Mouse (Mus musculus) hindbrain, embryonic 10.5 days (tissue): ENCODE measurements around the gene Arhgdia. TPM values are rescaled to one million over a fixed set of nuclear protein-coding genes. Genes with fewer than 3 reads are reported as not detected.
A peak's percentile ranks its signal among the peaks of the same experiment; 100 is the strongest.

Experiments
- DNase-seq: peaks from one replicate; pipeline ENCODE4 v3.0.0-alpha.2; 2017; ENCODE audit warnings: low spot score
- H3K27ac ChIP-seq: fragments of 300-500 bp; sonication (generic); 2 replicates; pipeline ENCODE4 v1.5.1; 2016; ENCODE audit warnings: mild to moderate bottlenecking, moderate library complexity
- H3K27me3 ChIP-seq: fragments of 300-500 bp; sonication (generic); 2 replicates; pipeline ENCODE4 v1.6.1; 2016; ENCODE audit warnings: mild to moderate bottlenecking; ENCODE audit not compliant: poor library complexity, insufficient read depth, severe bottlenecking
- H3K36me3 ChIP-seq: fragments of 300-500 bp; sonication (generic); 2 replicates; pipeline ENCODE4 v1.6.1; 2016; ENCODE audit warnings: mild to moderate bottlenecking, moderate library complexity
- H3K4me1 ChIP-seq: fragments of 300-500 bp; sonication (generic); replicated peaks from 2 replicates; pipeline ENCODE4 v1.6.1; 2016; ENCODE audit warnings: mild to moderate bottlenecking
- H3K4me3 ChIP-seq: fragments of 300-500 bp; sonication (generic); 2 replicates; pipeline ENCODE4 v1.5.1; 2016; ENCODE audit warnings: mild to moderate bottlenecking, moderate library complexity
- H3K9me3 ChIP-seq: fragments of 300-500 bp; sonication (generic); 2 replicates; pipeline ENCODE4 v1.6.1; 2016; ENCODE audit warnings: mild to moderate bottlenecking, moderate library complexity
- WGBS: fragments of 180-500 bp; shearing (Covaris S2); methylation state at CpG from one replicate; pipeline ENCODE4 v1.1.7; 2016; 5-methylcytosine and 5-hydroxymethylcytosine counted together
- polyA plus RNA-seq: library from polyadenylated mRNA; unstranded; fragments of >200 nt; fragmentation: Nextera tagmentation; extraction: Ambion mirVana; gene quantifications from 2 replicates; pipeline ENCODE4 v1.2.1, GENCODE M21; 2016

Arhgdia gene
- polyA plus RNA-seq, 1 experiment from 2014 or later: 799 TPM

DNA sequence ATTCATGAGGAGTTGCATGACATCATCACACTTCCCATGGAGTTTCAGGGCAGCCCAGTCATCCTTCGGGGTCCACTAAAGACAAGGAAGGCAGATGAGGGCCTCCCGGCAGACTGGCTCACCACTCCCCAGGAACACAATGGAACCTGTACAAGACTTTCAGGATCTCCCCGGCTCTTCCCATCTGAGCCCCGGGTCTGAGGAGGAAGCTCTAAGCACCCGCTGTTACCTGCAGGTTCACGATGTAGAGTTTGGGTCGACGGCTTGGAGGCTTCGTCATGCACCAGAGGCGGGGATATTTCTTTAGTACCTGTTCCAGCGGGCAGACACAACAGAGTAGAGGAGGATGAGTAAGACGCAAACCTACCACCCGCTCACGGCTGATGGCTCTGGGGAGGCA, 38.8 kb upstream of the Arhgdia start:
- Histone ChIP-seq H3K27ac (no peak overlapping the region), H3K36me3 (peaks cover 66% of the 10 kb centered on the region), H3K4me1 (peaks cover 46% of the 10 kb centered on the region), H3K4me3 (no peak overlapping the region), H3K9me3 (no peaks in the 10 kb centered on the region), H3K27me3 (no peaks in the 10 kb centered on the region)
- 95% methylated on average over 14 of the region's 14 CpGs for WGBS
- DNase-seq: no peak

DNA sequence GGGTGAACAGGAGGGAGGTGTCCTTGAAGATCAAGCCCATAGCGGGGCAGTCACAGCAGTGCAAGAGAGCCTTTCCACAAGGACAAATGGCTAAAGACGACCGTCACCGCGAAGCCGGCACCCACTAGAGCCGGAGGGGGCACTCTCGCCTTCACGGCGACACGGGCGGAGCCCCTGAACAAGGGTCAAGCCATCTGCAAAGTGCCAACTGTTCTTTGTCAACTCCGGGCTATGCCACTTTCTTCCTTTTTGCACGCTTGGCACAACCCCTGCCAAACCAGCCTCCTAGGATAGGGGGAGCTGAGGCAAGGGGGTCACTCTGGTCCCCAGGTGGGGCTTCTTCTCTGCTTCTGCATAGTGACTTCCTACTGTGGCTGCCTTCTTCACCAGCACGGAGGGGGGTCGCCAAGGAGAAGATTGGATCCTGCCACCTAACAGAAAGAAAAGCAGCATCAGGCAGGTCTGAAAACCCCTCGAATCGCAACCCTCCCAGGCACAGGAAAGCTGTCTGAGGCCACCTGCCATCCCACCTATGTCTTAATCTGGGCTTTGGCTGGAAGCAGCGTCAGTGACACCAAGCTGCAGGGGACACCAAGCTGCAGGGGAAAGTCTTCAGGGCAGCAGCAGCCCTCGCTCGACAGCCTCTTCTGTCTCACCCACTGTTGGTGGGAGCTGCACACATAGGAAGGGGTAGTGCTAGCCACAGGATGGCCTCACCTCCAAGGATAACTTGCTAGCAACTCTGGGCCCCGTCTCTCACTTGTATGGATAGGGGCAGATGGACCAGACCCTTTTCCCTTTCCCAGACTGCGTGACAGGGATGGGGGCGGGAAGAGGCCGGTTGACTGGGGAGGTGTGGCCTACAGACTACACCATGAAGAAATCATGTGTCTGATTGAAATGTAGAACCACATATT, 37.5 kb upstream of the Arhgdia start:
- H3K4me1 ChIP-seq: peaks cover 42% of the 10 kb centered on the region
- WGBS: 94% methylated on average over 25 of the region's 25 CpGs
- H3K4me3 ChIP-seq: peak overlapping the region; percentile 23; the same call in 1 of the 2 replicates
- peak overlapping the region; percentile 89 for H3K27ac ChIP-seq
- DNase-seq: no peak
- H3K9me3 ChIP-seq: no peaks in the 10 kb centered on the region
- no peaks in the 10 kb centered on the region for H3K27me3 ChIP-seq
- peaks cover 77% of the 10 kb centered on the region for H3K36me3 ChIP-seq

DNA sequence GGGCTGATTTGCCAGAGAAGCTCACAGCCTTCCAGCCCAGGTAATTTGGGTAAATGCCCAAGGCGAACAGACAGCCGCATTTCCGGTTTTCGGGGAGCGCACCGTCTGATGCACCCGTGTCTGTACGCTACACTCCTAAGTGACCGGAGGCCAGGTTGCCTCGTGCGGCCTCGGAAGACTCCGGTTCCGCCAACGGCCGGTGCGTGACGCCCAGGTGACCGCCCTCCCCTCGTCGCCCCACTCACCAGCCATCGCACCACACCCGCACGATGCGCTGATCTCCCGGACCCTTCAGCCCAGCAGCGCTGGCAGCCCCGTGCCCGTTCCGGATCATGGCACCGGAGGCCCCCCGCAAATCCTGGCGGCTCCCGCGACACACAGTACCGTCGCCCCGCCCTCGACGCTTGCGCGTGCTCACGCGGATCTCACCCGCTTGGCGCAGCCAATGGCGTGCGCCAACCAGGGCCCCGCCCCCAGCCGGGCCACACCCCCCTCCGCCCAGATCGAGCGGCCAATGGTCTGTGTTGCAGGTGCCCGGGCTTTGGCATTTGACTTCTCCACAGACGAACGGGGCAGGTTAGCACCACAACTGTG, 36.2 kb upstream of the Arhgdia start, which contains the start of gene Pcyt2:
Gene Pcyt2 (minus strand): TSS at position 418 of the 594 bp plus-strand sequence.
- WGBS: under 1% methylated on average over 56 of the region's 56 CpGs
- peaks cover 81% of the 10 kb centered on the region for H3K36me3 ChIP-seq

DNA sequence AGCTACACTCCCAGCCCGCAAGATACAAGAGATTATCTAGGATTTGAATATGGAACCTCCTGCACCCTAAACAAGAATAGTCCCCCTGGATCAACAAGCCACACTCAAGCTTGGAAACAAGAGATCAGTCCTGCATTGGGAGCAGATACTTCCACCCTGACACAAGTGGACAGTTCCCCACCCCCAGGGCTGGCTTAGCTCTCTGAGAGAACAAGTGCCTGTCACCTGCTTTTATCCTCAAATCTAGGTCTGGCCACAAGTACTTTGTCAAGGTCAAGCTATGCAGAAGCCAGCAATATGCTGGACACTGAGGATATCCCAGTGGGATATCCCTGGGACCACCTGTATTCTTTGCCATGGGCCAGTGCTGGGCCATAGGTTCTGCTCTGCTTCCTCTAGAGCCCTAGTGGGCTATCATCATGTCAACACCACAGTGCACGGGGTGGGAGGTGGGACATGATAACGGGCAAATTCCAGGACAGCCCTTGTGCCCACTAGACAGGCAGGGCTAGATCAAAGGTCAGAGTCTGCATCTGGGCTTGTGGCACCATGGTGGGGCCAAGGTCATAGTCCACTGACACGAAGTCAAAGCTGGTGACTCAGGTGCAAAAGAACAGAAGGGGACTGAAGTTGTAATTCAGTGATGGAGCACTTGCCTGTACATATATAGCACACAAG, 35.3 kb upstream of the Arhgdia start:
- no peak for DNase-seq
- peaks cover 82% of the 10 kb centered on the region for H3K36me3 ChIP-seq
- peak overlapping the region; percentile 79 for H3K4me3 ChIP-seq
- H3K27ac ChIP-seq: peak overlapping the region; percentile 89
- WGBS: 53% methylated on average over 4 of the region's 4 CpGs
- H3K9me3 ChIP-seq: no peaks in the 10 kb centered on the region
- peaks cover 38% of the 10 kb centered on the region for H3K4me1 ChIP-seq
- no peaks in the 10 kb centered on the region for H3K27me3 ChIP-seq

More for the DNA sequence above, 36.2 kb upstream of the Arhgdia start, which contains the start of gene Pcyt2:
- Histone ChIP-seq H3K4me1 (peaks cover 38% of the 10 kb centered on the region), H3K9me3 (no peaks in the 10 kb centered on the region), H3K27me3 (no peaks in the 10 kb centered on the region), H3K4me3 (peak within 1 kb of the TSS; percentile 79), H3K27ac (peak within 1 kb of the TSS; percentile 89)
- DNase-seq: peak; percentile 91

DNA sequence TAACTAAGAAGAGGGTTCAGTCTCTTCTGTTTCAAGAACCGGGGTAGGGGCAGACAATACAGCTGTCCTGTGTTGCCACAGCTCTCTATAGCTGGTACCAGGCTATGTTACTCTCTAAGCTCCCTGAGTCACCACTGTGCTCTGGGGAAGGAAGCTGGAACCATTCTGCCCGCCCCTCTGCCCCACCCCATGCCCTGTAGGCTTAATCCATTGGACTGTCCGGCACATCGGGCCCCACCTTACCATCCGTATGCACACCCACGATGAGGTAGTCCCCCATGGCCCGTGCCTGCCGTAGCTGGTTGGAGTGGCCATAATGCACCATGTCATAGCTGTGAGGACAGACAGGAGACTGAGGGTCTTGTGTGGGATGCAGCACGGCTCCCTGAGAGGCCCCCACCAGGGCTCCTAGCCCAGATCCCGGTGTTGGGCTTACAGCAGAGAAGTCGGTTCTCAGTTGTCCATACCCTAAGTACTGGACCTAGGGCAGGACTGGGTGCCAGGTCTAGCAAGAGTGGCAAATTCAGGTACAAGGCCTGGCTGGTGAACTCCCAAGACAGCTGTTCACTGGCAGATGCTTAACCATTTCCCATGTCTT, 34.3 kb upstream of the Arhgdia start:
- H3K4me3 ChIP-seq: no peak overlapping the region
- peaks cover 38% of the 10 kb centered on the region for H3K4me1 ChIP-seq
- DNase-seq: no peak
- no peaks in the 10 kb centered on the region for H3K27me3 ChIP-seq
- peaks cover 82% of the 10 kb centered on the region for H3K36me3 ChIP-seq
- no peaks in the 10 kb centered on the region for H3K9me3 ChIP-seq
- H3K27ac ChIP-seq: no peak overlapping the region
- WGBS: 92% methylated on average over 11 of the region's 11 CpGs

DNA sequence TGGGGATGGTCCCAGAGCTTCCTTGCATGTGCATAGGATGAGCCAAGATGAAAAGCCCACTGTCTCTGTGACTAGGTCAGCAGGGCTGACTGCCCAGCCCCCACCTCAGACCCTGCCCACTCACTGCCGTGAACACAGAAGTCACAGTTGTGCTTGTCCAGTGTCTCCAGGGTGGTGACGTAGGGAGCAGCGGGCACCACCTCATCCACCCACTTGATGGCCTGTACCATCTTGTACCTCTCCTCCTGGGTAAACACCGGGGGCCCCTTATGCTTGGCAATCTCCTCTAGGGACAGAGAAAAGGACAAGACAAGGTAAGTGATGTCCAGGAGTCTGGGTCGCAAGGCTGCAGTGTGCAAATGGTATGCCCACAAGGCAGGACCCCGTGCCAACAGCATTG, 33.7 kb upstream of the Arhgdia start:
- no peaks in the 10 kb centered on the region for H3K27me3 ChIP-seq
- peaks cover 82% of the 10 kb centered on the region for H3K36me3 ChIP-seq
- no peaks in the 10 kb centered on the region for H3K9me3 ChIP-seq
- H3K27ac ChIP-seq: no peak overlapping the region
- peaks cover 38% of the 10 kb centered on the region for H3K4me1 ChIP-seq
- 95% methylated on average over 6 of the region's 6 CpGs for WGBS
- no peak for DNase-seq
- H3K4me3 ChIP-seq: no peak overlapping the region

DNA sequence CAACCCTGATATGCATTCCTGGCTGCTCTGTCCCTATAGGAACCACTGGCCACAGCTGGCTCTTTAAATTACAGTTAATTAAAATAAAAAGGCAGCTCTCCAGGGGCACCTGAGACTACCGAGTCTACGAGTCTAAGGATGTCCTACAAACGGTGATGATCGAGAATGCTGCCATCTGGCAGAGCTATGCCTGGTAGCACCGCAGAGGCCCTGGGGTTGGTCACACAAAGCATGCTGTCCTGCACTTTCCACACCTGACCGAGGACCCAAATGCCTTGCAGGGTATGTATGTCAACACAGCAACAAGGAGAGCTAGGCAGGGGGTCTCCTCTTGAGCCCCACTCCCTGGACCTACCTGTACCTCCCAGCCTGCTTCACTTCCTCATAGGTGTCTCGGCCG, 32.6 kb upstream of the Arhgdia start:
- no peaks in the 10 kb centered on the region for H3K9me3 ChIP-seq
- no peak overlapping the region for H3K27ac ChIP-seq
- H3K4me3 ChIP-seq: no peak overlapping the region
- 89% methylated on average over 8 of the region's 8 CpGs for WGBS
- H3K27me3 ChIP-seq: peaks cover 10% of the 10 kb centered on the region
- no peak for DNase-seq
- H3K4me1 ChIP-seq: peaks cover 47% of the 10 kb centered on the region
- H3K36me3 ChIP-seq: peaks cover 80% of the 10 kb centered on the region

GRCm38 (mm10) chr11:120613481-120613972, 32.1 kb upstream of the Arhgdia start:
- H3K36me3 ChIP-seq: peaks cover 80% of the 10 kb centered on the region
- H3K9me3 ChIP-seq: no peaks in the 10 kb centered on the region
- WGBS: 89% methylated on average over 10 of the region's 10 CpGs
- peaks cover 51% of the 10 kb centered on the region for H3K4me1 ChIP-seq
- DNase-seq: no peak
- no peak overlapping the region for H3K4me3 ChIP-seq
- H3K27me3 ChIP-seq: peaks cover 13% of the 10 kb centered on the region
- H3K27ac ChIP-seq: no peak overlapping the region

- peaks cover 76% of the 10 kb centered on the region for H3K36me3 ChIP-seq
Measured at GRCm38 (mm10) chr11:120612763-120613162, 31.3 kb upstream of the Arhgdia start.

GRCm38 (mm10) chr11:120610477-120611046, 29.1 kb upstream of the Arhgdia start:
- Histone ChIP-seq H3K27me3 (peaks cover 35% of the 10 kb centered on the region), H3K27ac (no peak overlapping the region), H3K4me3 (no peak overlapping the region), H3K4me1 (peaks cover 38% of the 10 kb centered on the region), H3K9me3 (no peaks in the 10 kb centered on the region), H3K36me3 (peaks cover 87% of the 10 kb centered on the region)
- DNase-seq: no peak
- WGBS: 85% methylated on average over 9 of the region's 9 CpGs

More at GRCm38 (mm10) chr11:120612763-120613162, 31.3 kb upstream of the Arhgdia start:
- 46% methylated on average over 6 of the region's 6 CpGs for WGBS
- Histone ChIP-seq H3K4me3 (peak overlapping the region; percentile 0; the same call in 1 of the 2 replicates), H3K27ac (no peak overlapping the region), H3K9me3 (no peaks in the 10 kb centered on the region), H3K27me3 (peaks cover 20% of the 10 kb centered on the region), H3K4me1 (peaks cover 51% of the 10 kb centered on the region)
- DNase-seq: peak; percentile 74

DNA sequence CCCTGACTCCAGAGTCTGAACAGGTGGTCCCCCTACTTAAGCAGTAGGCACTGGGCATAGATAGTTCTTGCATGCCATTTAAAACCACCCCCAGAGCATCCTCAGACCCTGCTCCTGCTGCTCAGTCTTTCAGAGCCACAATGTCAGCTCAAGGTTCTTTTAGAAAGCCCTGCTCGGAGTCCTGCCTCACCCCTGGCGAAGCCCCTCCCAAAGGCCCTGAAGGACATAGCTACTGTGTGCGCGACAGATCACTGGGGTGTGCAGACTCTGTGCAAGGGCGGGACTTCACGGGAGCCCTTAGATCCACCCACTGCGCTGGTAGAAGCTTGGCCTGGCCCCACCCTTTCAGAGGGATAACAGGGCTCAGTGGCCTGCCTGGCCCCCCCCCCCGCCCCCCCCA, 27.8 kb upstream of the Arhgdia start:
- Histone ChIP-seq H3K4me3 (0 out of 2 replicates have a peak overlapping the region, but pooled peaks have one; percentile 13), H3K9me3 (no peaks in the 10 kb centered on the region), H3K4me1 (peaks cover 31% of the 10 kb centered on the region), H3K27ac (no peak overlapping the region), H3K27me3 (peaks cover 35% of the 10 kb centered on the region), H3K36me3 (peaks cover 89% of the 10 kb centered on the region)
- WGBS: 38% methylated on average over 8 of the region's 8 CpGs
- DNase-seq: no peak
